11 mouse cellular contexts compared by ENCODE assay signal in genomic region chr12:84762532-84762931, GRCm38 (mm10). TPM values are rescaled to one million over a fixed set of nuclear protein-coding genes. Genes with fewer than 3 reads are reported as not detected.
DNase-seq lines count a peak whose midpoint lies in the region; ATAC-seq and TF ChIP-seq lines count a peak whose summit lies in the region.
"Had no signal": no experiment of that assay in that cellular context is flagged by ENCODE, and none has a peak within 500 bp of the region (broad histone marks: within the 10 kb centered on the region; RNA-seq: fewer than 3 reads in every experiment).

No protein-coding gene starts in this region.

- peaks cover 97% of the 10 kb centered on the region for H3K79me2 ChIP-seq in macrophage (ENCODE audit: inconsistent target)

- TF ChIP-seq CTCF in lung, postnatal 0 days (IDR thresholded peaks at IDR 0.05) = no peak

- 0 out of 2 replicates have a peak, but pooled peaks have one; percentile 12 for TF ChIP-seq EP300 in lung, postnatal 0 days (IDR thresholded peaks at IDR 0.05)

- no peaks in the 10 kb centered on the region for H3K27me3 ChIP-seq in lung, postnatal 0 days (replicated peaks; ENCODE audit: insufficient read depth, low read length)
- H3K27me3 ChIP-seq in intestine, embryonic 15.5 days (replicated peaks) = no peaks in the 10 kb centered on the region
- no peaks in the 10 kb centered on the region for H3K27me3 ChIP-seq in kidney, embryonic 14.5 days (ENCODE audit: control insufficient read depth, insufficient read depth, low read length)

- intact Hi-C loops in heart, postnatal 14 days (cut with DNase I) = no loop called here

- H3K9ac ChIP-seq in lung, postnatal 0 days (replicated peaks; ENCODE audit: low read depth) = no peak overlapping the region
- no peak overlapping the region for H3K9ac ChIP-seq in intestine, embryonic 15.5 days
- H3K9ac ChIP-seq in kidney, embryonic 14.5 days (ENCODE audit: low read depth, low read length) = no peak overlapping the region

- H3K4me2 ChIP-seq in lung, postnatal 0 days (replicated peaks; ENCODE audit: low read depth, low read length) = no peak overlapping the region
- H3K4me2 ChIP-seq in intestine, embryonic 15.5 days (replicated peaks) = no peak overlapping the region
- no peak overlapping the region for H3K4me2 ChIP-seq in kidney, embryonic 14.5 days (replicated peaks; ENCODE audit: low read depth, low read length)

- peaks cover 27% of the 10 kb centered on the region; the same call in 1 of the 2 replicates for H3K36me3 ChIP-seq in lung, postnatal 0 days (ENCODE audit: insufficient read depth, low read length)
- peaks cover 59% of the 10 kb centered on the region for H3K36me3 ChIP-seq in macrophage (ENCODE audit: inconsistent target)
- peaks cover 15% of the 10 kb centered on the region; the same call in 1 of the 2 replicates for H3K36me3 ChIP-seq in intestine, embryonic 15.5 days
- peaks cover 45% of the 10 kb centered on the region for H3K36me3 ChIP-seq in kidney, embryonic 14.5 days (ENCODE audit: control insufficient read depth, insufficient read depth, low read length)

- H3K4me3 ChIP-seq in lung, postnatal 0 days (ENCODE audit: low read depth, low read length) = no peak overlapping the region
- no peak overlapping the region for H3K4me3 ChIP-seq in macrophage (ENCODE audit: inconsistent target)
- H3K4me3 ChIP-seq in intestine, embryonic 15.5 days (replicated peaks) = no peak overlapping the region
- H3K4me3 ChIP-seq in kidney, embryonic 14.5 days (ENCODE audit: low read length) = no peak overlapping the region

- H3K9me3 ChIP-seq in lung, postnatal 0 days (ENCODE audit: low read length) = no peaks in the 10 kb centered on the region
- no peaks in the 10 kb centered on the region for H3K9me3 ChIP-seq in intestine, embryonic 15.5 days
- H3K9me3 ChIP-seq in kidney, embryonic 14.5 days (ENCODE audit: control insufficient read depth, low read length) = no peaks in the 10 kb centered on the region

- peaks cover 5% of the 10 kb centered on the region; the same call in 1 of the 2 replicates for H3K4me1 ChIP-seq in lung, postnatal 0 days (ENCODE audit: insufficient read depth, low read depth, low read length)
- H3K4me1 ChIP-seq in intestine, embryonic 15.5 days (replicated peaks) = peaks cover 7% of the 10 kb centered on the region
- H3K4me1 ChIP-seq in kidney, embryonic 14.5 days (ENCODE audit: control insufficient read depth, insufficient read depth, low read length) = 0 out of 2 replicates have a peak, but pooled peaks cover 7% of the 10 kb centered on the region

- peak; percentile 78 for DNase-seq in lung, postnatal 0 days (ENCODE audit: low spot score)
- DNase-seq in lung, adult 18-20 months = no peak
- peak; percentile 47 for DNase-seq in thymus, postnatal 14 days
- no peak for DNase-seq in heart, postnatal 14 days
- DNase-seq: adrenal gland, adult 8-10 months; cerebellum, adult 9-10 months; kidney, postnatal 10 days had no signal

- WGBS in lung, postnatal 0 days = 51% methylated on average over 5 of the region's 5 CpGs
- WGBS in macrophage (ENCODE audit: missing documents) = 11% methylated on average over 4 of the region's 5 CpGs
- WGBS in intestine, embryonic 15.5 days = 82% methylated on average over 5 of the region's 5 CpGs
- 91% methylated on average over 5 of the region's 5 CpGs for WGBS in kidney, embryonic 14.5 days

- ATAC-seq in lung, postnatal 0 days = no peak
- ATAC-seq in activated CD4-positive, CD25-positive, alpha-beta regulatory T cell, adult 4 months = peak; percentile 97
- no peak for ATAC-seq in intestine, embryonic 15.5 days
- ATAC-seq in kidney, embryonic 14.5 days (ENCODE audit: low FRiP score, low TSS enrichment) = no peak

- peak overlapping the region; percentile 69 for H3K27ac ChIP-seq in lung, postnatal 0 days (ENCODE audit: low read length)
- peak overlapping the region; percentile 80 for H3K27ac ChIP-seq in macrophage
- H3K27ac ChIP-seq in intestine, embryonic 15.5 days = no peak overlapping the region
- no peak overlapping the region for H3K27ac ChIP-seq in kidney, embryonic 14.5 days (ENCODE audit: low read depth, low read length)

RNA-seq across cellular contexts. Expression of gene Npc2, which starts 10.4 kb away (rescaled TPM):
- polyA plus RNA-seq in lung, postnatal 0 days (2015; fragmentation: Nextera tagmentation; extraction: Ambion mirVana) = 523 and 558 TPM in 2 replicates
- polyA plus RNA-seq in activated CD4-positive, CD25-positive, alpha-beta regulatory T cell, adult 4 months (2017; shearing (Covaris generic)) = 100 to 1,000 TPM; 151 to 166 TPM
- 100 to 1,000 TPM; 168 to 734 (median 400) TPM for total RNA-seq in macrophage (2018; cell fraction: chromatin; rRNA removed)
- 1,000 to 10,000 TPM in 3 of 26 experiments, 100 to 1,000 TPM in 23; 805 to 1,136 (median 900) TPM for total RNA-seq in macrophage (2018; cell fraction: cytosol; rRNA removed)
- 1,000 to 10,000 TPM in 1 of 26 experiments, 100 to 1,000 TPM in 25; 339 to 1,072 (median 691) TPM for total RNA-seq in macrophage (2018; cell fraction: nucleus; rRNA removed)
- 718 to 992 TPM (median 879 TPM) in 3 replicates for polyA plus RNA-seq in macrophage (2018)
- 76.7 and 77.9 TPM in 2 replicates for polyA plus RNA-seq in intestine, embryonic 15.5 days (2015; fragmentation: Nextera tagmentation; extraction: Ambion mirVana)
- 50.2 and 59.0 TPM in 2 replicates for polyA plus RNA-seq in kidney, embryonic 14.5 days (2014; fragmentation: Nextera tagmentation; extraction: Ambion mirVana)
- 10 to 100 TPM; 30.8 to 32.7 TPM for total RNA-seq in heart, postnatal 14 days (2021)

RNA-seq across cellular contexts. Expression of gene Isca2, which starts 10.5 kb away (rescaled TPM):
- polyA plus RNA-seq in lung, postnatal 0 days (2015; fragmentation: Nextera tagmentation; extraction: Ambion mirVana) = 103 and 105 TPM in 2 replicates
- polyA plus RNA-seq in activated CD4-positive, CD25-positive, alpha-beta regulatory T cell, adult 4 months (2017; shearing (Covaris generic)) = 100 to 1,000 TPM in 1 of 2 experiments, 10 to 100 TPM in 1; 96.4 to 138 TPM
- total RNA-seq in macrophage (2018; cell fraction: chromatin; rRNA removed) = 10 to 100 TPM; 20.9 to 67.7 (median 52.4) TPM
- total RNA-seq in macrophage (2018; cell fraction: cytosol; rRNA removed) = 10 to 100 TPM; 37.7 to 59.9 (median 48.3) TPM
- 100 to 1,000 TPM in 2 of 26 experiments, 10 to 100 TPM in 24; 37.8 to 107 (median 72.1) TPM for total RNA-seq in macrophage (2018; cell fraction: nucleus; rRNA removed)
- 46.5 to 60.7 TPM (median 56.0 TPM) in 3 replicates for polyA plus RNA-seq in macrophage (2018)
- 124 and 134 TPM in 2 replicates for polyA plus RNA-seq in intestine, embryonic 15.5 days (2015; fragmentation: Nextera tagmentation; extraction: Ambion mirVana)
- polyA plus RNA-seq in kidney, embryonic 14.5 days (2014; fragmentation: Nextera tagmentation; extraction: Ambion mirVana) = 138 and 170 TPM in 2 replicates
- total RNA-seq in heart, postnatal 14 days (2021) = 10 to 100 TPM; 71.2 to 73.3 TPM

Comparison
In these comparisons a context has a peak if more than half of its experiments do, and no peak if none do; other contexts are left out.
1. DNase-seq: peak in lung, postnatal 0 days (single experiment) and thymus, postnatal 14 days (single experiment); none in lung, adult 18-20 months (0 of 2) and heart, postnatal 14 days (0 of 2).
2. H3K27ac ChIP-seq: peak in lung, postnatal 0 days (single experiment) and macrophage (single experiment); none in intestine, embryonic 15.5 days (single experiment) and kidney, embryonic 14.5 days (single experiment).